Mouse (Mus musculus): ENCODE data around the gene Dnaaf1.

GRCm38 (mm10) chr8:119644981-119645597, 70.1 kb downstream of the Dnaaf1 start:
- TF ChIP-seq CTCF (IDR thresholded peaks at IDR 0.05; ENCODE audit: insufficient read depth, low read length) (no peak), POLR2A (IDR thresholded peaks at IDR 0.05; ENCODE audit: borderline replicate concordance, extremely low read depth, low read depth, low read length) (no peak)

All from lung, adult 2 months (tissue).